Mouse (Mus musculus) liver, embryonic 11.5 days (tissue): Measurements from ENCODE around the gene Lin7b. TPM values are rescaled to one million over a fixed set of nuclear protein-coding genes. Genes with fewer than 3 reads are reported as not detected.

Source experiments
- ATAC-seq: fragments of 200-750 bp; cut with Nextera tagmentation; replicated peaks from 2 replicates; pipeline ENCODE4 v1.8.0; 2017; ENCODE audit warnings: moderate number of reproducible peaks, mild to moderate bottlenecking, moderate TSS enrichment, moderate library complexity; ENCODE audit not compliant: low FRiP score
- DNase-seq: peaks from one replicate; pipeline ENCODE4 v3.0.0-alpha.2; 2017; ENCODE audit warnings: low spot score
- H3K27ac ChIP-seq: fragments of 300-500 bp; sonication (generic); 2 replicates; pipeline ENCODE4 v1.5.1; 2014; ENCODE audit warnings: mild to moderate bottlenecking, low read depth, low read length, control low read depth
- H3K27me3 ChIP-seq: fragments of 300-500 bp; sonication (generic); replicated peaks from 2 replicates; pipeline ENCODE4 v1.6.1; 2014; ENCODE audit warnings: low read length, mixed read lengths; ENCODE audit not compliant: control insufficient read depth, insufficient read depth
- H3K36me3 ChIP-seq: fragments of 300-500 bp; sonication (generic); 2 replicates; pipeline ENCODE4 v1.6.1; 2014; ENCODE audit warnings: mild to moderate bottlenecking, low read length, moderate library complexity, mixed read lengths; ENCODE audit not compliant: control insufficient read depth, insufficient read depth
- H3K4me1 ChIP-seq: fragments of 300-500 bp; sonication (generic); replicated peaks from 2 replicates; pipeline ENCODE4 v1.6.1; 2014; ENCODE audit warnings: low read length, mixed read lengths; ENCODE audit not compliant: control insufficient read depth, insufficient read depth
- H3K4me2 ChIP-seq: fragments of 300-500 bp; sonication (generic); 2 replicates; pipeline ENCODE4 v1.6.1; 2014; ENCODE audit warnings: mild to moderate bottlenecking, control low read depth, moderate library complexity
- H3K4me3 ChIP-seq: fragments of 300-500 bp; sonication (generic); 2 replicates; pipeline ENCODE4 v1.5.1; 2014; ENCODE audit warnings: low read depth, low read length, control low read depth
- H3K9ac ChIP-seq: fragments of 300-500 bp; sonication (generic); 2 replicates; pipeline ENCODE4 v1.6.1; 2014; ENCODE audit warnings: low read depth, low read length, control low read depth
- H3K9me3 ChIP-seq: fragments of 300-500 bp; sonication (generic); 2 replicates; pipeline ENCODE4 v1.6.1; 2016; ENCODE audit warnings: low read length, inconsistent platforms, mixed read lengths; ENCODE audit not compliant: control insufficient read depth
- WGBS: fragments of 180-500 bp; shearing (Covaris S2); extraction: QIAGEN DNeasy Blood & Tissue Kit; methylation state at CpG from one replicate; pipeline ENCODE4 v1.1.7; 2014; 5-methylcytosine and 5-hydroxymethylcytosine counted together
- polyA plus RNA-seq: library from polyadenylated mRNA; unstranded; fragments of >200 nt; fragmentation: Nextera tagmentation; extraction: Ambion mirVana; gene quantifications from 2 replicates; pipeline ENCODE4 v1.2.1, GENCODE M21; 2014

The Lin7b gene
- polyA plus RNA-seq, 1 experiment from 2014 or later: not detected

DNA sequence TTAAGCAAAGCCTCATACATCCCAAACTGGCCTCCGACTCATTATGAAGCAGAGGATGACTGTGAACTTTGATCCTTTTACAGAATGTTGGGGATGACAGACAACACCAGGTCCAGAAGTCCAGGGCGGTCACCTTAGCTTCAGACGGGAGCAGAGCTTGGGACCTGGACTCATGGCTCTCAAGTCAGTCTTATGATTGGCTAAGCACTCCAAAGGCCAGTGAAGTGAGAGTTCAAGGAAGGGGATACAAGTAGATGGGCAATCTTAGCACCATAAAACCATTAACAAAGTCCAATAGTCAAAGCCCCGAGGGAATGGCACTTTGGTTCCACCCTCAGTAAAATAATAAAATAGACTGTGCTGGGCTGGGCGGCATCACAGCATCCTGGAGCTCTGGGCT lies 47.3 kb downstream of the Lin7b start:
- H3K4me2 ChIP-seq: no peak overlapping the region
- no peaks in the 10 kb centered on the region for H3K9me3 ChIP-seq
- H3K27me3 ChIP-seq: no peaks in the 10 kb centered on the region
- 84% methylated on average over 5 of the region's 5 CpGs for WGBS
- ATAC-seq: no peak
- H3K4me1 ChIP-seq: no peaks in the 10 kb centered on the region
- H3K4me3 ChIP-seq: no peak overlapping the region
- H3K27ac ChIP-seq: no peak overlapping the region
- H3K36me3 ChIP-seq: peaks cover 5% of the 10 kb centered on the region; the same call in 1 of the 2 replicates
- H3K9ac ChIP-seq: no peak overlapping the region
- no peak for DNase-seq

DNA sequence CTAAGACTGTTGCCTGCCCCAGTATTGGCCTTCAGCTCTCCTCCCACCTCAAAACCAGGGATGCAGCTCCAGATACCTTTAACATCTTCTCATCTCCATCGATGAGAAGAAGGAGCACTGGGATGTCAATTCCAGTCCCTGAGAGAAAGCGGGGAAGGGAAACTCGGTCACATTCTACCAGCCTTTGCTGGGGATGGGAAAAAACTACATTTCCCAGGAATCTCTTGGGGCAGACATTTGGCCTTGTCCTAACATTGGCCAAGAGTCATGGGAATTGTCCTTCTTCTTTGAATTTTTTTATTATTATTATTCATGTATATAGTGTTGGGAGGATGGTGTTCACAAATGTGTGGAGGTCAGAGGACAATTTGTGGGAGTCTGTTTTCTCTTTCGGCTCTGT lies 48.1 kb downstream of the Lin7b start:
- no peak overlapping the region for H3K4me2 ChIP-seq
- H3K27ac ChIP-seq: no peak overlapping the region
- no peaks in the 10 kb centered on the region for H3K27me3 ChIP-seq
- peaks cover 5% of the 10 kb centered on the region; the same call in 1 of the 2 replicates for H3K36me3 ChIP-seq
- DNase-seq: no peak
- no peaks in the 10 kb centered on the region for H3K4me1 ChIP-seq
- no peak overlapping the region for H3K4me3 ChIP-seq
- 80% methylated on average over 4 of the region's 4 CpGs for WGBS
- H3K9ac ChIP-seq: no peak overlapping the region
- ATAC-seq: no peak
- H3K9me3 ChIP-seq: no peaks in the 10 kb centered on the region

Other genes with a start within 250 kb of the Lin7b start
- 2,085 and 2,209 TPM in 2 replicates for gene Rps11, start 246.1 kb downstream of the Lin7b start, polyA plus RNA-seq
- gene Rpl13a, start 241.8 kb downstream of the Lin7b start, polyA plus RNA-seq: 1,710 and 1,879 TPM in 2 replicates
- gene Gm45713, start 234.4 kb downstream of the Lin7b start, polyA plus RNA-seq: 0.41 and 1.1 TPM in 2 replicates
- 9.7 and 10.5 TPM in 2 replicates for gene Flt3l, start 234.2 kb downstream of the Lin7b start, polyA plus RNA-seq
- 86.2 and 87.7 TPM in 2 replicates for gene Pih1d1, start 216.3 kb downstream of the Lin7b start, polyA plus RNA-seq
- 56.0 and 60.6 TPM in 2 replicates for gene Aldh16a1, start 216.0 kb downstream of the Lin7b start, polyA plus RNA-seq
- gene Slc17a7, start 206.6 kb downstream of the Lin7b start, polyA plus RNA-seq: 0.57 and 0.74 TPM in 2 replicates
- gene Gfy, start 191.0 kb downstream of the Lin7b start, polyA plus RNA-seq: not detected in 2 replicates
- gene Pth2, start 189.6 kb downstream of the Lin7b start, polyA plus RNA-seq: not detected in 2 replicates
- gene Ccdc155, start 165.7 kb downstream of the Lin7b start, polyA plus RNA-seq: 0.17 and 0.53 TPM in 2 replicates
- 2.8 TPM in 2 replicates for gene Dkkl1, start 158.4 kb downstream of the Lin7b start, polyA plus RNA-seq
- gene Tead2, start 154.8 kb downstream of the Lin7b start, polyA plus RNA-seq: 69.3 and 75.9 TPM in 2 replicates
- gene Cd37, start 131.5 kb downstream of the Lin7b start, polyA plus RNA-seq: 14.4 and 19.5 TPM in 2 replicates
- gene Slc6a16, start 129.5 kb downstream of the Lin7b start, polyA plus RNA-seq: 0.19 TPM in 1 of 2 replicates, not detected in the other
- gene Slc6a21, start 93.1 kb downstream of the Lin7b start, polyA plus RNA-seq: not detected in 2 replicates
- gene Trpm4, start 36.8 kb downstream of the Lin7b start, polyA plus RNA-seq: 2.3 and 3.9 TPM in 2 replicates
- gene Hrc, start 35.3 kb downstream of the Lin7b start, polyA plus RNA-seq: 0.12 and 0.30 TPM in 2 replicates
- 2.0 and 2.1 TPM in 2 replicates for gene Ppfia3, start 3.6 kb downstream of the Lin7b start, polyA plus RNA-seq
- 51.6 and 64.4 TPM in 2 replicates for gene Snrnp70, start 25.2 kb upstream of the Lin7b start, polyA plus RNA-seq
- gene Kcna7, start 35.1 kb upstream of the Lin7b start, polyA plus RNA-seq: 0.18 TPM in 1 of 2 replicates, not detected in the other
- 2.0 and 2.5 TPM in 2 replicates for gene Ntf5, start 43.1 kb upstream of the Lin7b start, polyA plus RNA-seq
- gene Lhb, start 50.2 kb upstream of the Lin7b start, polyA plus RNA-seq: 0.26 TPM in 1 of 2 replicates, not detected in the other
- 21.4 and 23.7 TPM in 2 replicates for gene Gys1, start 64.3 kb upstream of the Lin7b start, polyA plus RNA-seq
- gene Ruvbl2, start 67.5 kb upstream of the Lin7b start, polyA plus RNA-seq: 240 and 250 TPM in 2 replicates
- gene Ftl1, start 89.3 kb upstream of the Lin7b start, polyA plus RNA-seq: 6,297 and 6,318 TPM in 2 replicates
- 190 and 212 TPM in 2 replicates for gene Bax, start 96.3 kb upstream of the Lin7b start, polyA plus RNA-seq
- gene Tulp2, start 111.3 kb upstream of the Lin7b start, polyA plus RNA-seq: 2.3 and 3.2 TPM in 2 replicates
- gene Gm45808, start 116.2 kb upstream of the Lin7b start, polyA plus RNA-seq: not detected in 2 replicates
- gene Dhdh, start 118.2 kb upstream of the Lin7b start, polyA plus RNA-seq: 4.9 and 5.8 TPM in 2 replicates
- 149 and 153 TPM in 2 replicates for gene Nucb1, start 139.8 kb upstream of the Lin7b start, polyA plus RNA-seq
- 61.6 and 62.0 TPM in 2 replicates for gene Ppp1r15a, start 155.7 kb upstream of the Lin7b start, polyA plus RNA-seq
- gene Plekha4, start 155.7 kb upstream of the Lin7b start, polyA plus RNA-seq: 0.64 and 0.89 TPM in 2 replicates
- 2.8 and 5.4 TPM in 2 replicates for gene Hsd17b14, start 184.3 kb upstream of the Lin7b start, polyA plus RNA-seq
- gene Bcat2, start 199.6 kb upstream of the Lin7b start, polyA plus RNA-seq: 84.7 and 90.1 TPM in 2 replicates
- 0.23 TPM in 1 of 2 replicates, not detected in the other for gene Fgf21, start 244.9 kb upstream of the Lin7b start, polyA plus RNA-seq
- not detected in 2 replicates for gene Fut1, start 246.7 kb upstream of the Lin7b start, polyA plus RNA-seq